Mouse (Mus musculus): ENCODE results near the gene Ifng. TPM values are rescaled to one million over a fixed set of nuclear protein-coding genes. Genes with fewer than 3 reads are reported as not detected.

Ifng gene
- polyA plus RNA-seq (2012; rRNA removed) = not detected in 2 replicates

DNA sequence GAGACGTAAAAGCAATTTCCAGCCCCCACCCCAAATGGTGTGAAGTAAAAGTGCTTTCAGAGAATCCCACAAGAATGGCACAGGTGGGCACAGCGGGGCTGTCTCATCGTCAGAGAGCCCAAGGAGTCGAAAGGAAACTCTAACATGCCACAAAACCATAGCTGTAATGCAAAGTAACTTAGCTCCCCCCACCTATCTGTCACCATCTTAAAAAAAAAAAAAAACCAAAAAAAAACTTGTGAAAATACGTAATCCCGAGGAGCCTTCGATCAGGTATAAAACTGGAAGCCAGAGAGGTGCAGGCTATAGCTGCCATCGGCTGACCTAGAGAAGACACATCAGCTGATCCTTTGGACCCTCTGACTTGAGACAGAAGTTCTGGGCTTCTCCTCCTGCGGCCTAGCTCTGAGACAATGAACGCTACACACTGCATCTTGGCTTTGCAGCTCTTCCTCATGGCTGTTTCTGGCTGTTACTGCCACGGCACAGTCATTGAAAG is at the start of gene Ifng:
Ifng (plus strand) TSS at position 305 of the 499 bp plus-strand sequence.
- 85% methylated on average over 11 of the region's 11 CpGs for WGBS
- Histone ChIP-seq H3K27ac (ENCODE audit: insufficient read depth, low read depth, low read length) (no peak within 1 kb of the TSS), H3K27me3 (ENCODE audit: control insufficient read depth, insufficient read depth, low read length) (no peaks in the 10 kb centered on the region), H3K4me1 (ENCODE audit: control insufficient read depth, insufficient read depth, insufficient read length, low read length) (no peaks in the 10 kb centered on the region), H3K4me3 (ENCODE audit: low read depth, low read length) (peak within 1 kb of the TSS; percentile 5; the same call in 1 of the 2 replicates), H3K36me3 (ENCODE audit: control insufficient read depth, insufficient read depth, low read length) (no peaks in the 10 kb centered on the region)
- TF ChIP-seq POLR2A (IDR thresholded peaks at IDR 0.05; ENCODE audit: low read depth, low read length) (no peak), CTCF (IDR thresholded peaks at IDR 0.05; ENCODE audit: extremely low read depth, insufficient read length, insufficient replicate concordance, low read depth, low read length) (no peak)

DNA sequence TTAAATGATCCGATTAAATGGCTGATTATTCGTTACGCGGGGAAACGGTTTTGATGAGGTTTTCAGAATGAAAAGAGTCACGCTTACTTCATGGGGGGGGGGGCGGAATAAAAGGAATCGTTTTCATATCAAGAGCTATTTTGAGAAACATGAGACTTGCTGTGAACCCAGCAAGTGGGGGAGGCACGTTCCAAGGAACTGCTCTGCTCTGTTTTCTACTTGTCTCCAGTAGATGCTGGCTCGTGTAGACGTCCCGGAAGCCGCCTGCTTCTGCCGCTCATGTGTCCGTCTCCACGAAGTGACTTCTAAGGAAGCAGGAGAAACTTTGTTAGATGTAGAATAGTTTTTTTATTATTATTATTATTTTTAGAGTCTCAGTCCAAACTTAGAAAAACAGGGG is 40.9 kb upstream of the Ifng start:
- Histone ChIP-seq H3K4me1 (ENCODE audit: control insufficient read depth, insufficient read depth, insufficient read length, low read length) (no peaks in the 10 kb centered on the region), H3K36me3 (ENCODE audit: control insufficient read depth, insufficient read depth, low read length) (no peaks in the 10 kb centered on the region), H3K27me3 (ENCODE audit: control insufficient read depth, insufficient read depth, low read length) (no peaks in the 10 kb centered on the region; the same call in 1 of the 2 replicates), H3K4me3 (ENCODE audit: low read depth, low read length) (no peak overlapping the region), H3K27ac (ENCODE audit: insufficient read depth, low read depth, low read length) (no peak overlapping the region)
- WGBS = 86% methylated on average over 16 of the region's 16 CpGs
- no peak for TF ChIP-seq POLR2A (IDR thresholded peaks at IDR 0.05; ENCODE audit: low read depth, low read length)

DNA sequence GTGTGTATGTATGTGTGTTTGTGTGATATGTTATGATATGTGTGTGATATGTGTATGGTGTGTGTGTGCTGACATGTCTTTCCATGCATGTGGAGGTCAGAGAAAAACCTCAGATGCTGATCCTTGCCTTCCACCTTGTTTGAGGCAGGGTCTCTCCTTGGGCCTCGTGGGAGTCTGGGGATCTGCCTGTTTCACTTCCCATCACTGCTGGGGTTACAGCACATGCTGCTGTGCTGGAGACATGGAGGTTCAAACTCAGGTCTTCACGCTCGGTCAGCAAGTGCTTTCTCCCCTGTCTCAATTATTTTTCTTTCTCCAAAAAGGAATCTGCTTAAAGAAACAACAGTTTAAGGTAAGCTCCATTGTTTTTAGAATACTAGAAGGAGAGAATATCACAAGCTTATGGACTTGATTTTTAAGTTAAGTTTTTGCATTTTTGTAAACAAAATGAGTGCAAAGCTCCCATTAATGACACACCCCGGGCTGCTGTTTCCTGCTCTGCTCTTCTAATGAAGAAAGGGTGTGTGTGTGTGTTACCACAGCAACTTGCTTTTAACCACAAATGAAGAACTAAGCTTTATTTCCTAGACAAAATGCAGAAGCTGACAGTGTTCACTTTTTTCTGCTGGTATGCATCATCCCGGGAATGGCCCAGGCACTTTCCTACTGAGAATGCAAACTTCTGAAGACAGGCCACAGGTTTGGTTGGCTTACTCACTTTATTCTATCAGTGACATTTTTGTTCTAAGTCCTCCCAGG is 34.2 kb upstream of the Ifng start:
- H3K27ac ChIP-seq (ENCODE audit: insufficient read depth, low read depth, low read length) = no peak overlapping the region
- 69% methylated on average over 5 of the region's 5 CpGs for WGBS
- TF ChIP-seq CTCF (IDR thresholded peaks at IDR 0.05; ENCODE audit: extremely low read depth, insufficient read length, insufficient replicate concordance, low read depth, low read length) (no peak), POLR2A (IDR thresholded peaks at IDR 0.05; ENCODE audit: low read depth, low read length) (no peak)
- no peaks in the 10 kb centered on the region for H3K4me1 ChIP-seq (ENCODE audit: control insufficient read depth, insufficient read depth, insufficient read length, low read length)
- no peak overlapping the region for H3K4me3 ChIP-seq (ENCODE audit: low read depth, low read length)
- no peaks in the 10 kb centered on the region for H3K36me3 ChIP-seq (ENCODE audit: control insufficient read depth, insufficient read depth, low read length)
- H3K27me3 ChIP-seq (ENCODE audit: control insufficient read depth, insufficient read depth, low read length) = peaks cover 2% of the 10 kb centered on the region; the same call in 1 of the 2 replicates

DNA sequence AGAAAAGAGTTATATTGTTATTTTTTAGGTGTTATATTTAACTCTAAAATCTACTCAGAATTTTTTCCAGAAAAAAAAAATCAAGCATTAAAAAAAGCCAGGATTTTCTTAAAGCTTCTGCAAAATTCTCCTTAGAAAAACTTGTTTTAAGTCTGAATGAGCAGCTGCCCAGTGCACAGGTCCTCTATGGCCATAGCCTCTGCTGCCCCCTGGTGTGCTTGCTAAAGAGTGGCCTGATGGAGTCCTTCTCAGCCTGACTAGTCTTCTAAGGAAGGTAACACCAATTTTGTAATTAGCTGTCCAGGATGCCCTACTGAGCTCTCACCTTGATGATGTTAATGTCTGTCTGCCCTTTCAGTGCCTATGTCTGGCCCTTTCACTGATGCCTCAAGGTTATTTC is 29.5 kb upstream of the Ifng start:
- H3K4me3 ChIP-seq (ENCODE audit: low read depth, low read length) = no peak overlapping the region
- peak; percentile 21; the same call in 1 of the 2 replicates for TF ChIP-seq CTCF (IDR thresholded peaks at IDR 0.05; ENCODE audit: extremely low read depth, insufficient read length, insufficient replicate concordance, low read depth, low read length)
- no peak for TF ChIP-seq POLR2A (IDR thresholded peaks at IDR 0.05; ENCODE audit: low read depth, low read length)

DNA sequence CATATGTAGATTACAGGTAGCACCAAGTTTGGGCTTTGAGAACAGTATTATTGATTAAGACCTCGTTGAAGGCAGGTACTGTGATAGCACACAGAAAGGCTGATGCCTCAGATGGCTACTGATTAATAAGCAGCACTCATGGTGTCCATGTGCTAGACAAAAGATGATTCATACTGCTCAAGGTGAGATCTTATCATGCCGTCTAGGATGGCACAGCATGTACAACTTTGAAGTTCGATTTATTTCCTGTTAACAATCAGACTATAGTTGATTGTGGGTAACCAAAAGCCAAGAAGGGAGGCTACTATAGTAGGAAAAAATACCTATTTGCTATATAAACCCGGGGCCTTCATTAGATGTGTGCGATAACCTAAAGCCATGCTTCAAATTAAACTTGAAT is 28.1 kb upstream of the Ifng start:
- TF ChIP-seq POLR2A (IDR thresholded peaks at IDR 0.05; ENCODE audit: low read depth, low read length) = no peak
- no peak for TF ChIP-seq CTCF (IDR thresholded peaks at IDR 0.05; ENCODE audit: extremely low read depth, insufficient read length, insufficient replicate concordance, low read depth, low read length)
- no peaks in the 10 kb centered on the region for H3K4me1 ChIP-seq (ENCODE audit: control insufficient read depth, insufficient read depth, insufficient read length, low read length)
- 65% methylated on average over 5 of the region's 5 CpGs for WGBS
- no peak overlapping the region for H3K4me3 ChIP-seq (ENCODE audit: low read depth, low read length)
- no peaks in the 10 kb centered on the region for H3K27me3 ChIP-seq (ENCODE audit: control insufficient read depth, insufficient read depth, low read length)
- H3K27ac ChIP-seq (ENCODE audit: insufficient read depth, low read depth, low read length) = no peak overlapping the region
- H3K36me3 ChIP-seq (ENCODE audit: control insufficient read depth, insufficient read depth, low read length) = no peaks in the 10 kb centered on the region

More for the DNA sequence above, 29.5 kb upstream of the Ifng start:
- H3K27ac ChIP-seq (ENCODE audit: insufficient read depth, low read depth, low read length) = no peak overlapping the region
- no peaks in the 10 kb centered on the region for H3K27me3 ChIP-seq (ENCODE audit: control insufficient read depth, insufficient read depth, low read length)
- no peaks in the 10 kb centered on the region for H3K36me3 ChIP-seq (ENCODE audit: control insufficient read depth, insufficient read depth, low read length)
- no peaks in the 10 kb centered on the region for H3K4me1 ChIP-seq (ENCODE audit: control insufficient read depth, insufficient read depth, insufficient read length, low read length)

DNA sequence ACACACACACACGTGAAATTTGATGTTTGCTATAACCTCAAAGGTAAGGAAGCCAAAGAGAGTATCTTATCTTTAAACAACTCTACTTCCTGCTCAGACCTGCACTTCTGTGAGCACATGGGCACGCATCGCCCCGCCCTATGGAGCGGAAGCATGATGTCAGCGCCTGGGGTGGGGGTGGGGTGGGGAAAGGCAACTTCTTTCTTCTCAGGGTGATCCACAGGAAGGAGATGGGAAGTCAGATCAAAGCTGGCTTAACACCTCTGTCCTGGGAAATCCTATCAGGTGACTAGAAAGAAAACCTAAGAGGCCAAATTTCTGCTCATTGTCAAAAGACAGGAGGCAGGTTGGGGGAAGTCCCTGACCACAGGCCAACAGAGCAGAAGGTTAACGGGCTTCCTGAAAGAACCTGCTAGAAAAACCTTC is 21.8 kb upstream of the Ifng start:
- H3K27me3 ChIP-seq (ENCODE audit: control insufficient read depth, insufficient read depth, low read length) = no peaks in the 10 kb centered on the region
- WGBS = 31% methylated on average over 7 of the region's 7 CpGs
- no peak overlapping the region for H3K4me3 ChIP-seq (ENCODE audit: low read depth, low read length)
- H3K4me1 ChIP-seq (ENCODE audit: control insufficient read depth, insufficient read depth, insufficient read length, low read length) = no peaks in the 10 kb centered on the region
- TF ChIP-seq POLR2A (IDR thresholded peaks at IDR 0.05; ENCODE audit: low read depth, low read length) (no peak), CTCF (IDR thresholded peaks at IDR 0.05; ENCODE audit: extremely low read depth, insufficient read length, insufficient replicate concordance, low read depth, low read length) (no peak)
- H3K36me3 ChIP-seq (ENCODE audit: control insufficient read depth, insufficient read depth, low read length) = no peaks in the 10 kb centered on the region
- no peak overlapping the region for H3K27ac ChIP-seq (ENCODE audit: insufficient read depth, low read depth, low read length)

DNA sequence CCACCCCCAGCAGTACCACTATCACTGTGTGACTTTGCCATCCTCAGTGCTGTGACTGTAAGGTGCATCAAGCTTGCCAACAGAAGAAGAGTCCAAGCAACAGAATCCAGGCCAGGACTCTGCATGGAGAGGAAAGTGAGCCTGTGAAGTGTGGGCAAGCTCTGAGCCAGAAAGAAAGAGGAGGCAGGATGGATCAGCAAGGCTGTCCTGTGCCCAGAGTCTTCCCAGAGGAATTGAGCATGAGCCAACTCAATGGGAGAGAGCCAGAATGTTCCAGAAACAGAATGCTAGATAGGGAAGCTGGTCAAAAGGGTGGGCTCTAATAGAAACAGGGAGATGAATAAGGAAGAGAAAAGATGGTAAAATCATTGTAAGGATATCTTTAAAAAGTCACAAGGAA is 19.9 kb upstream of the Ifng start:
- H3K4me1 ChIP-seq (ENCODE audit: control insufficient read depth, insufficient read depth, insufficient read length, low read length) = no peaks in the 10 kb centered on the region
- H3K4me3 ChIP-seq (ENCODE audit: low read depth, low read length) = no peak overlapping the region
- no peak overlapping the region for H3K27ac ChIP-seq (ENCODE audit: insufficient read depth, low read depth, low read length)
- H3K27me3 ChIP-seq (ENCODE audit: control insufficient read depth, insufficient read depth, low read length) = no peaks in the 10 kb centered on the region
- no peaks in the 10 kb centered on the region for H3K36me3 ChIP-seq (ENCODE audit: control insufficient read depth, insufficient read depth, low read length)
- TF ChIP-seq POLR2A (IDR thresholded peaks at IDR 0.05; ENCODE audit: low read depth, low read length) (no peak), CTCF (IDR thresholded peaks at IDR 0.05; ENCODE audit: extremely low read depth, insufficient read length, insufficient replicate concordance, low read depth, low read length) (no peak)

Data from small intestine, adult 2 months (tissue).